Mouse (Mus musculus) mouse trophoblast stem cell (cell line): ENCODE results near the gene Lsm4.

Source experiments
- in situ Hi-C, 2 experiments: fragments of 300-500 bp; cut with MseI, MboI; formaldehyde crosslinking; loops; 2 replicates in 1 of 2; 3 replicates in 1 of 2; pipeline ENCODE4 v1.15.1; 2025

The Lsm4 gene

DNA sequence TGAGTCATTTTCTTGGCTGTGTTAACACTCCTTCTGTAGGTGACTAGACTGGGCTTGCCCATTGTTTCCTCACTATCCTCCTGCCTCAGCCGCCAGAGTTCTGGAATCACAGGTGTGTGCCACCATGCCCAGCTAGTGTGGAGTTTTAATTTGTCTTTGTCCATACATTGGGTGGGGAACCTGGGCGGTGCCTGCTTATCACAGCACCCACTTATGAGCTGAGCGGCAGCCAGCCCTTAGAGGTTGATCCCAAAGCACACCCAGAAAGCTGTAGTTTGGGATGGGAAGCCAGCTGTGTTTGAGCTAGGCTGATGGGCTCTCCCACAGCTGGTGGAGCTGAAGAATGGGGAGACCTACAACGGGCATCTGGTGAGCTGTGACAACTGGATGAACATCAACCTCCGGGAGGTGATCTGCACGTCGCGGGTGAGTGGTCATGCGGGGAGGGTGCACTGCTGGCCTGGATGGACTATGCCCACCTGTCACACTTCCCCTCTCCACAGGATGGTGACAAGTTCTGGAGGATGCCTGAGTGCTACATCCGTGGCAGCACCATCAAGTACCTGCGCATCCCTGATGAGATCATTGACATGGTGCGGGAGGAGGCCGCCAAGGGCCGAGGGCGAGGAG is 4.5 kb downstream of the Lsm4 start:
- in situ Hi-C loops = no loop called here

DNA sequence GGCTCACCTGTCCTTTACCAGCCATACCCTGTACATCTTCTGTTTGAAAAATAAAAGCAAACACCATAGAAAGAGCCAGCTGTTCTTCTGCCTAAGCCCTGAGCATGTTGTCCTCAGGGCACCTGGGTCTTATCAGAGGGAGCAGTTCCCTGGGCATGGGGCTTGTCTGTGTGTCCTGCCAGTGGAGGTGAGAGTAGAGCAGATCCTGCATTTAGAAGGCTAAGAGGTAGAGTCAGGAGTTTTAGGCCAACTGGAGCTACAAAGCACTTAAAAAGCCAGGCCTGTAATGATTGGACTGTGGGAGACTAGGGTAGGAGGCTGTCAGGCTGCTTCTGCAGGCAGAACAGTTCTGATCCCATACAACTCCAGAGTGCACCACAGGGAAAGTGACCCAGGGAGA is 5.6 kb downstream of the Lsm4 start:
- in situ Hi-C loops = no loop called here

DNA sequence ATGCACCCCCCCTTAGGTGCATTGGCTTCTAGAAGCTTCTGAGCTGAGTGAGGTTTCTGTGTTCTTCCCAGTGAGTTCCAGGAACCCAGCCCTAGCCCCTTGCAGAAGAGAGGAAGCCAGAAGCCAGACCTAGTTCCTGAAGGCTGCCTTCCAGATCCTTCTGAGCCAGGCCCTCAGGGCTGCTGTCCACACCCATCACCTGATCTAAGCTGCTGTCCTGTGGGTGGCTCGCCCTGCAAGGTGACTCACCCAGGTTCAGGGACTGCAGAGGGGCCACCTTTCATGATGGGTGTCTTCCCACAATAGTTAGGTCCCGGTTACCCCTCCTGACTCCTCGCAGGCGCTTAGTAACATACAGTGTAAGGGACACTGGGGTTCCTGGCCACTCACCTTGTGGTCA is 6.4 kb downstream of the Lsm4 start:
- in situ Hi-C loops = no loop called here

DNA sequence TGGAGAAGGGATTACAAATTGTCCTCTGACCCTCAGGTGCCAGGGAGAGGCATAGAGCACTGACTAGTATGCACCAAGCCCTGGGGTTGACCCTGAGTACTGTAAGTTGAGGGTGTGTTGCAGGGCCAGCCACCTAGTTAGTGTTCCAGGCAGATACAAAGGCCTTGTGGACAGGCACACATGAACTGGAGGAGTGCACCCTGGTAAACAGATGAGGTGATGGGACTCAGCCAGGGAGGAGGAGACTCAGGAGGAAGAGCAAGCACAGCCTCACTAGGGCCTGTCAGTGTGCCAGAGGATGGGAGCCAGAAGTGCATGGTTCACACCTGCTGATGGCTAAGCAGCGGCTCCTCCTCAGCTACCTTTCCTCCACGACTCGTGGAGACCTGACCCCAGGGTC is 7.0 kb downstream of the Lsm4 start:
- in situ Hi-C loops = no loop called here

DNA sequence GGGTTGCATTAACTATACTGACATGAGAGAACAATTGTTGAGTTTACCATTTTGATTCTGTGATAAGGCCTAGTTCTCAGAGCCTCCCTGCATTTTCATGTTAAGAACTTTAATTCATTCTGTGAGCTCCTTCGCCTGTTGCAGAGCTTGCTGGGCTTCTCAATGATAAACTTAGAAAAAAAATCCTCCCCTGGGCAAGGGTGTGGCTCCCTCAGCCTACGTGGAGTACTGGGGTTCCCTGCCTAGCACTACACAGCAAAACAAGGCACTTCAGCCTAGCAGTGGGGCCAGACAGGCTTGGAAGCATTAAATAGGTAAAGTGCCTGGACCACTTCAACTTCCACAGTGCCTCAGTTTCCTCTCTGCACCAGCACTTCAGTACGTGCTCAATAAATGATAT is 8.4 kb downstream of the Lsm4 start:
- in situ Hi-C loops = no loop called here

DNA sequence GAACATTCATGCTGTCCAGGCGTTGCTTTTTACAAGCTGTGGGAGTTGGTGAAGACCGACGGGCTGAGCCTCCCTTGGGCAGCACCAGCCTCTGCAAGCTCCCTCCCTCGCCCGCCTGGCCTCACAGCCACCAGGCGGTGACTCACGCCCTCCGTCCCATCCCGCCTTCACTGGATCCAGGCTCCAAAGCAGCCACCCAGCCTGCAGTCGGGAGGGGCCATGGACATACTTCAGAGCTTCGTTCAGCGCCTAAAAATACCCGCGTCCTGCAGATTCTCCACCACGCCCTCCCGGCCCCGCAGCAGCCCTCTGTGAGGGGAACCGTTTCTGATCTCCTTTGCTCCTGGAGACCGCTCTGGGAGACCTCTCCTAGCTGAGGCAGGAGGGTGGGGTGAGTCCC is 9.1 kb downstream of the Lsm4 start:
- in situ Hi-C loops = no loop called here

DNA sequence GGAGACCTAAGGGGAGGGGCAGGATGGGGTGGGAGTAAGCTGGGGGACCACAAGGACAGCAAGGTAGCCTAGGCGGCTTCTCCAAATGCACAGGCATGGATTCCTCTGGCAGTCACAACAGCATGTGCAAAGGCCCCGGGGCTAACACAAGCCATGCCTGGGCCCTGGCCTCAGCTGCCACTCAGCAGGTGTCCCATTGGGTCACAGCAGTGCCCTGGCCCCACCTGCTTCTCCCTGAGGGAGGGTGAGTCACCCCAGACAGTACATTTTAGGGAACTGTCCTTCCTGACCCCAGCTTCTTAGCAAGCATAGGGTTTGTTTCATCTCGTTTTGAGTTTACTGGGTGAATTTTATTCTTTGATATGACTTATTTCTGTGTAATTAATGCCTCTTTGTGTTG is 9.6 kb downstream of the Lsm4 start:
- in situ Hi-C loops = no loop called here

DNA sequence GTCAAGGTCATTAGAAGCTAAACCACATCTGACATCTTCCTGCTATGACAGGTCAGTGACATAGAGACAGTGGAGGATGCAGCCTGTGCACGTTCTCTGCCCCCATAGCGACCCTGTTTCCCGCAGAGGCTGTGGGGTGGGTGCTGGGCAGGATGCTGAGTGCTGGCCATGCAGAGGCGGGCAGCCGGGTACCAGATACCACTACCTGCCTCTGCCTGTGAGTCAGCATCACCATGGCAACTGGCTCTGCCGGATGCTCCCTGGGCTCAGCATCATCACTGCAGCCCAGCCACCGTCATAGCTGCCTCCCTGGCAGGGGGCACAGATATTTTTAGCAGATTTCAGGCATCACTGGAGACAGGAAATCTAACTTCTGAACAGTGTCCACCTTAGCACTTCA is 11.2 kb downstream of the Lsm4 start:
- in situ Hi-C loops = no loop called here

DNA sequence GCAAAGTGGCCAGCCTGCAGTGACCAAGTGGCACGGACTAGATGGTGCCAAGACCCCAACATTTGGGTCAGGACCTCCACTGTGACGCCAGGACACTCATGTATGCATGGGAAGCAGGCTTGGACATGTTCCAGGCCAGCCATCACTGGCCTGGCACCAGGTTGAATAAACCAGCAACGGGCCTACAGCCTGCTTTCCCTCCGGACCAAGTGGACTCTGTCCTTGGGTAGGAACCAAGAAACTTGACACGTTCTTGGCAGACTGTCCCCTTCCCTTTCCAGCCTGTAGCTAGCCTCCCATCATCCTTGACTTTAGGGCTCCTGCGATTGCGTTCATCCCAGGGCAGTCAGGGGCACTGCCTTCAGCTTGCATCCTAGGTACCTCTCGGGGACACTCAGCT is 14.5 kb downstream of the Lsm4 start:
- in situ Hi-C loops = no loop called here

DNA sequence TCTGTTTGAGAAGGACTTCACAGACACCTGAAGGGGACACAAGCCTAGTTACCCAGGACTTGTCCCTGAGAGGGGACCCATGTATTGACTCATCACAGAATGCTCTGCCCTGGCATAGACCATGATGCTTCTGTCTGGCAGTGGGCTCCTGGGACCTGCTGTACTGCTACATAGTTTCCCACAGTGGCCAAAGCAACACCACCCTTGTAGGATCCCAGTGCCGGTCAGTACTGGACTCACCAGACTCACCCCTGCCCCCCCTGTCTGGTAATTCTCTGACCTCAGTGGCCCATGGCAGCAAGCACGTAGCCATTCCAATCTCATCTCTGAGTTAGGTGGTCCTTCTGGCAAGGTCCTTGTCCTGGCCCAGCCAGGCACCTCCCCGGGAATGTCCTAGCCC is 15.1 kb downstream of the Lsm4 start:
- in situ Hi-C loops = no loop called here

DNA sequence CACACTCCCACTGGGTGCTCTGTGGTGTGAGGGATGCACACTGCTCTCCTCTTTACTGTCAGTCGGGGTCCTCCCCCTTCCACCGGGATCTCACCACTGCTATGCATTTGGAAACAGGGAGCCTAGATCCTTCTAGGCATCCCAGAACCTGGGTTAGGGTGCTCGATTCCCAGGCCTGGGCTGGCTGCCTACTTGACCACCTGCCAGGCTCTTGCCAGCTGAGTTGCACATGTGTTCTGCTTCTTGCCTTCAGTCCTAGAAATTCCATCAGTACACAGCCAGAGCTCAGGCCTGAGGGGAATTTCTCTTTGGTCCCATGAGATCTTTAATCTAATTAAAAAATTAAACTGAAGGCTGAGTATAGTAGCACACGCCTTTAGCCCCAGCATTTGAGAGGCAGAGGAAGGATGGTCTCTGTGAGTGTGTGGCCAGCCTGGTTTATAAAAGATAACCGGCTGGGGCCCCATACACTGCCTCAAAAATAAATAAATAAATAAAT is 16.9 kb downstream of the Lsm4 start:
- in situ Hi-C loops = no loop called here

DNA sequence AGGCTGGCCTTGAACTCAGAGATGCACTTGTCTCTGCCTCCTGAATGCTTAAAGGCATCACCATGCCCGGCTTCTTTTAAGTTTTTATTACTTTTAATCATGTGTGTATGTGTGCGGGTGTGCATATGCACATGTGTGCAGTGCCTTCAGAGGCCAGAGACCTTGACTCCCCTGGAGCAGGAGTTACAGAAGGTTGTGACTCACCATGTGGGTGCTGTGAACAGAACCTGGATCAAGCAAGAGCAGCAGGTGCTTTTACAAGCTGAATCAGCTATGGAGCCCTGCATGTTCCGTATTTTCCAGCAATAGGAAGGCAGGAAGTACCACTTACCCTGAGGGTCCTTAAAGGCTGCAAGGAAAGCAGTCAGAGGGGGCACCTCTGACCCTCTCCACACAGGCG is 18.2 kb downstream of the Lsm4 start:
- in situ Hi-C loops = no loop called here

DNA sequence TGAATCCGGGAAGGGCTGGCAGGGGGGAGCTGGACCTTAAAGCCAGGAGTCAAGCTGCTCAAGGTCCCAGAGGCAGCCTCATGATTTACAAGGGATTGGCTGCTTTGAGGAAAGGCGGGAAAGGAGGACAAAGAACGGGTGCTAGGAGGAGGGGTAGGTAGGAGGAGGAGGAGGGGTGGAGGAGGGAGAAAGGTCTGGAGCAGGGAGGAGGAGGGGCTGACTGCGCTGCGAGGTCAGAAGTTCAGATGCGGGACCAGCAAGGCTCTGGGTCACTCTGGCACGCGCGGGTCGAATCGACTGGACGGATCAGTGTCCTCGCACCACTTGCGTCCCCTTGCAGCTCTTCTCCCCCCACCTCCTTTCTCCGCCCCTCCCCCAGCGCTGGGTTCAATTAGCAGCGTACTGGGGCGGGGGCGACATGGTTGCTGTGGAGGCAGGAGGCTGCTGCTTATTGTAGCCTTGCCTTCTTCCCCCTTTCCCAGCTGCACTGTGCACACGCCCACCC is 18.7 kb downstream of the Lsm4 start:
- in situ Hi-C loops = no loop called here

DNA sequence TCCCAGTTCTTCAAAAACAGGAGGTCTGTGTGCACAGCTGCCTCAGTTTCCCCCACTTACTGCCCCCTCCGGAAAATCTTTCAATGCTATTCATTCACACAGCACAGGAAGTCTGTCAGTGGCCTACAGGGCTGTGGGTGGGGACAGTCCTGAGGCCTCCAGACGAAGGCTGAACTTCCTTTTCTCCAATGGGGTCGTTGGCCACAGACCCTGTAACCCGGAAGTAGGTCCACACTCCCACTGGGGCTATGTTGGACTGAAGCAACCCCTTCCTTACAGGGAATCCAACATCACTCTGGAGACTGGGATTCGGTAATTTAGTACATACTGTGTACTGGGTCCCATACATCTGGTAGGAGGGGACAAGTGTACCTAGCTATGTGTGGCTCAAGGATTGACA is 20.6 kb downstream of the Lsm4 start:
- in situ Hi-C loops = no loop called here

DNA sequence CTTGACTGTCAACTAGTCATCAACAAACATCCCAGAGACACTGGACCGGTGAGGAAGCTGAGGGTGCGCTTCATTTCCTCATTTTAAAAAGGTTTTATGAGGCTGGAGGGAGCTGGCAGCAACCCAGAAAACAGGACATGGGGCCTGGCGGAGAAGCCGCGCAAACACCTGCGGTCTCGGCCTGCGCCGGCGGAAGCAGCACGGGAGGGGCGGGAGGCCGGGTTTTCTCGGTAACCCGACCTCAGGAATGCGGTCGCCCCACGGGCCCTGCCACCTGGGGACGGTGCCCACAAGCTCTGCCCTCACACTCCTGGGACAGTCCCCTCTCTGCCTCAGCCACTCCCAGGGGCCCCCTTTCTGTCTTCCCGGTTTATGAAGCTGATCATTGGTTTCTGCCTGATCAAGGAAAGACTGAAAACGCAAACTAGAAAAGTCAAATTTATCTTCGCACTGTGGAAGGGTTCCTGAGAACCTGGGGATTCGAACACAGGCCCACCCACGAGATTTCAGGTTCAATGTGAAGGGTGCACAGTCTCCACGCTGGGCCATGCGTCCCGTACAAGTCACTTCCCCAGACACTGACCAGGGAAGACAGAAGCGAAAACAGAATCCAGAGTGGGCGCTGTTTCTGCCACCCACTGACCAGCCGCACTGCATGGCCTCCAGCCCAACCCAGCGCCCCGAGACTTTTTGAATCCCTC is 22.4 kb downstream of the Lsm4 start:
- in situ Hi-C loops = no loop called here

DNA sequence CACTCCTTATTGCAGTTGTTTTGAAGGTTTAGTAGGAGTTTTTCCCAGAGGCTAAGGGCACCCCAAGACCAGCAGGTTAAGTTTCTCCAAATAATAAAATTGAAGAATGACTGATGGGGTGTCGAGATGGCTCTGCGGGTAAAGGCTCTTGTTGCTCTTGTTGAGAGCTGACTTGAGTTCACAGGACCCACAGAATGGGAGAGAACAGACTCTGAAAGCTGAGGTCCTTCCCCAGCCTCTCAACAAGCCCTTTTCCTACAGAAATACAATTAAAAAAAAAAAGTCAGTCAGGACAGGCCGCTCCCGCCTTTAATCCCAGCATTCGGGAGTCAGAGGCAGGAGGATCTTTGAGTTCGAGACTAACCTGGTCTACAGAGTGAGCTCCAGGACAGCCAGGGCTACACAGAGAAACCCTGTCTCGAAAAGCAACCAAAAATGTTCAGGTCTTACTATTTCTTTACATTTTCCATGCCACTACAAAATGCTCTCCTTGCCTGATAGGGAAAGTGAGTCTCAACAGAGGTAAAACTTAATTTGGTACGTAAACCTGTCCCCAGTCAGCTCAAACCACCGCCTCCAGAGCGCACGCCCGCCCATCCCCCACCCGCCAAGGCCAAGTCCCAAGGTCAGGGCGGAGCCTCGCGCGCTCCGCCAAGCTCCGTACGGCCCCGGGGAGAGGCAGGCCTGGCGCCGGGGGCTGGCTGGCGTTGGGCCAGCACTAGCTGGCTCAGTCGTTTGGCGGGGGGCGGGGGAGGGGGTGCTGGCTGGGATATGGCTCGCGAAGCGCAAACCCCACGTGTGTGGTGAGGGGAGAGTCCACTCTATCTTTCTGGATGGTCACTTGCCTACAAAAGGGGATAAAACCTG is 23.2 kb downstream of the Lsm4 start:
- in situ Hi-C loops = no loop called here

DNA sequence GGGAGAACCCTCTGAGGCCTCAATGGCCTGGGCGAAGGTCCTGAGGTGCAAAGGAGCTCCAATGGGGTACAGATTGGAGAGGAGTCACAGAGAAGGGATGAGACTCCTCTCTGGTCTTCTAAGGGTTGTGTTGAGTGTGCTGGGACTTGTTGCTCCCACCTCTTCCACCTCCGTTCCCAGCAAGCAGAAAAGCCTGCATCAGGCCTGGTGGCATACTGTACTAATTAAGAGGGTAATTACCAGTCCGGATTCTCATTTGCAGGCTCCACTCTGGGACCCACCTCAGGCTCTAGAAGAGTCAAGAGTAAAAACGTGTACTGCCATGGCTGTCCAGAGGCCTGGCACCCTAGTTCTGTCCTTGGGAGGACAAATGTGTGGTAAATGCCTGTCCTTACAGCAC is 23.9 kb downstream of the Lsm4 start:
- in situ Hi-C loops = no loop called here

DNA sequence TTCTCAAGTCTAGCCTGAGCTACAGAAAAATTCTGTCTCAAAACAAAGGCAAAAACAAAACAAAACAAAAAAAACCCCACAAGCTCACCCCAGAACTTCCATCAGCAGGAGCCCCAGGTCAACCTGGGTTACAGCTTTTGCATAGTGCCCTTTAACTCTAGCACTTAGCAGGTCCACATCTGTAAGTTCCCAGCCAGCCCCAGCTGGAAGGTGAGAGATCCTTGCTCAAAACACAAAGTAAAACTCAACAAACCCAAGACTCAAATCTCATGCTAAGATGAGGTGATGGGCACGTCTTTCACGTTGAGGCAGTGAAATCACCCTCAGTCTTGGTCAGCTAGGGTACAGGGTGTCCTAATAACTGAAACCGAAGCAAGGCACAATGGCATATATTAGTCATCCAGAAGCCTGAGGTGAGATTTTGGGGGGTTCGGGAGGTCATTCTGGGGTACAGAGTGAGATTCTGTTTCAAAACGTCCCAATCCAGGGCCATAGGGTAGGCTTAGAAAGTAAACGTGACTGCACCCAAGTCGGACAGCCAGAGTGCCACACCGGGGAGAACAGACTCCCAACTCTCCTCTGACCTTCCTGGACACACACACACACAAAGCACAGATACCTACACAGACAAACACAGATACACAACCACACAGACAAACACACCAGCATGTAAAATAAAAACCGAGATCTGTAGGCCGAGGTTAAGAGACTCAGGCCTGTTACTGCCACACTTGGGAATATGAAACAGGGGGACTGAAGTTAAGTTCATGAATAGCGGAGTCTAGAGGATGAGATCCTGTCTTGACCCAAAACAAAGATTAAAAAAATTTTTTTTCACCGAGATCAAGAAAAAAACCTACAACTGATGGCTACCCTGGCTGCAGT is 24.6 kb downstream of the Lsm4 start:
- in situ Hi-C loops = no loop called here

DNA sequence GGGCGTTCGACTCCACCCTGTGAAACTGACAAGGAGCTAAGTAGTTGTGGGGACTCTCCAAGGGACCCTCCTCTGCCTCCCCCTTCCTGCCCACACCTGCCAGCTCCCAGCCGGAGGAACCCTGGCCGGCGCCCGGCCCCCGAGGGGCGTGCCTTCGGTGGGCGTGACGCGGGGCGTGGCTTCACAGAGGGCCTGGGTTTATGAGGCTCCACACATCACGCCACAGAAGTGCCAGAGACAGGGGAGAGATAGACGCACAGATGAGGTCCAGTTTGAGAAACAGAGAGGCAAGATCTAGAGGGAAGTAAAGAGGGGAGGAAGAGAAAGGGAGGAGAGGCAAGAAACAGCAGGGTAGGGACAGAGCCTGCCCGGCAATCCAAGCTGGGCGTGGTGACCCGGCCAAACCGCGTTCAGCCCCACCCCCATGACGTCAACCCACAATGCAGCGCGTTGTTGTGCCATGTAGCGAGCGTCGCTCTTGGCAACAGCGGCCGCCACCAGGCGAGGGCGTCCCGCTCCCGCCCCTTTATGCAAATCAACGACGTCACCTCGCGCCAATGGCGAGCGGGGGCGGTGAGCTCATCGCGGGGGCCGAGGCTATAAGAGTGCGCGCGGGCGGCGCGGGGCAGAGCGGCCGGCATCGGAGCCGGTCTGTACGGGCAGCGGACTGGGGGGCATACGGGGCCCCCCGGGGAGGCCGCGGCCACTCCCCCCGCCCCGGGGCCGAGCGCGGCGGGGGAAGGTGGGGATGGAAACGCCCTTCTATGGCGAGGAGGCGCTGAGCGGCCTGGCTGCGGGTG is 25.5 kb downstream of the Lsm4 start, which contains the start of gene Jund:
Gene Jund (plus strand): TSS at position 640 of the 800 bp plus-strand sequence.
- in situ Hi-C loops = no loop called here

DNA sequence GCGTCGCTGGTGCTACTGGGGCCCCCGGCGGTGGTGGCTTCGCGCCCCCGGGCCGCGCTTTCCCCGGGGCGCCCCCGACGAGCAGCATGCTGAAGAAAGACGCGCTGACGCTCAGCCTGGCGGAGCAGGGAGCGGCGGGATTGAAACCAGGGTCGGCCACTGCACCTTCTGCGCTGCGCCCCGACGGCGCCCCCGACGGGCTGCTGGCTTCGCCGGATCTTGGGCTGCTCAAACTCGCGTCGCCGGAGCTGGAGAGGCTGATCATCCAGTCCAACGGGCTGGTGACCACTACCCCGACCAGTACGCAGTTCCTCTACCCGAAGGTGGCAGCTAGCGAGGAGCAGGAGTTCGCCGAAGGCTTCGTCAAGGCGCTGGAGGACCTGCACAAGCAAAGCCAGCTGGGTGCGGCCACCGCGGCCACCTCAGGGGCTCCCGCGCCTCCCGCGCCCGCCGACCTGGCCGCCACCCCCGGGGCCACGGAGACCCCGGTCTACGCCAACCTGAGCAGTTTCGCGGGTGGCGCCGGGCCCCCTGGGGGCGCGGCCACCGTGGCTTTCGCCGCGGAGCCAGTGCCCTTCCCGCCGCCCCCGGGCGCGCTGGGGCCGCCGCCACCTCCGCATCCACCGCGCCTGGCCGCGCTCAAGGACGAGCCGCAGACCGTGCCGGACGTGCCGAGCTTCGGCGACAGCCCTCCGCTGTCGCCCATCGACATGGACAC is 26.2 kb downstream of the Lsm4 start:
- in situ Hi-C loops = no loop called here
